Mouse (Mus musculus) forebrain, embryonic 13.5 days (tissue): ENCODE results near the gene Eef1akmt4. TPM values are rescaled to one million over a fixed set of nuclear protein-coding genes. Genes with fewer than 3 reads are reported as not detected.

Source experiments
- microRNA counts: library from miRNA; unstranded; fragments of <30 nt; microRNA quantifications from one replicate; lab custom pipeline; 2016
- microRNA-seq: library from miRNA; unstranded; fragments of <30 nt; microRNA quantifications from one replicate; pipeline ENCODE4, GENCODE M21; 2016
- polyA plus RNA-seq: library from polyadenylated mRNA; unstranded; fragments of >200 nt; fragmentation: Nextera tagmentation; extraction: Ambion mirVana; gene quantifications from 2 replicates; pipeline ENCODE4 v1.2.1, GENCODE M21; 2015

Gene Eef1akmt4
- polyA plus RNA-seq, 1 experiment from 2014 or later, result 21.1 TPM

MicroRNAs encoded within 50 kb of the gene (microRNA counts, 519-probe panel; counts per million panel counts)
- 2,632 counts per million, percentile 62 among the panel's probes with 10 or more counts for microRNA mmu-miR-1224 (lab: Ali Mortazavi, UCI)

Small RNA genes within 50 kb of the gene (microRNA-seq; reads per million reads assigned to microRNA genes)
- gene Mir1224, result 2.4 reads per million

Other genes with a start within 250 kb of the Eef1akmt4 start
- gene Abcc5, start 185.2 kb upstream of the Eef1akmt4 start, polyA plus RNA-seq, result 105 and 114 TPM in 2 replicates
- 101 and 112 TPM in 2 replicates for gene Eif2b5, start 112.8 kb upstream of the Eef1akmt4 start, polyA plus RNA-seq
- 31.4 and 35.4 TPM in 2 replicates for gene Dvl3, start 94.6 kb upstream of the Eef1akmt4 start, polyA plus RNA-seq
- gene Ap2m1, start 76.1 kb upstream of the Eef1akmt4 start, polyA plus RNA-seq, result 970 and 989 TPM in 2 replicates
- gene Abcf3, start 63.0 kb upstream of the Eef1akmt4 start, polyA plus RNA-seq, result 75.3 TPM in 2 replicates
- gene Vwa5b2, start 22.1 kb upstream of the Eef1akmt4 start, polyA plus RNA-seq, result 1.8 and 3.3 TPM in 2 replicates
- 0.32 TPM in 1 of 2 replicates, not detected in the other for gene Gm49333, start within 50 bp of the Eef1akmt4 start, polyA plus RNA-seq
- gene Alg3, start 142 bp downstream of the Eef1akmt4 start, polyA plus RNA-seq, result 36.6 and 41.6 TPM in 2 replicates
- 9.6 and 10.9 TPM in 2 replicates for gene Camk2n2, start 9.7 kb downstream of the Eef1akmt4 start, polyA plus RNA-seq
- 7.1 and 7.8 TPM in 2 replicates for gene Ece2, start 18.2 kb downstream of the Eef1akmt4 start, polyA plus RNA-seq
- gene Psmd2, start 40.1 kb downstream of the Eef1akmt4 start, polyA plus RNA-seq, result 388 and 416 TPM in 2 replicates
- 146 and 165 TPM in 2 replicates for gene Eif4g1, start 56.7 kb downstream of the Eef1akmt4 start, polyA plus RNA-seq
- gene Fam131a, start 81.6 kb downstream of the Eef1akmt4 start, polyA plus RNA-seq, result 32.5 and 35.4 TPM in 2 replicates
- gene Polr2h, start 106.1 kb downstream of the Eef1akmt4 start, polyA plus RNA-seq, result 101 and 104 TPM in 2 replicates
- gene Clcn2, start 106.2 kb downstream of the Eef1akmt4 start, polyA plus RNA-seq, result 13.2 and 14.5 TPM in 2 replicates
- gene Chrd, start 121.5 kb downstream of the Eef1akmt4 start, polyA plus RNA-seq, result 1.8 and 2.8 TPM in 2 replicates
- 0.68 and 0.74 TPM in 2 replicates for gene Thpo, start 122.9 kb downstream of the Eef1akmt4 start, polyA plus RNA-seq